Mouse (Mus musculus) midbrain, postnatal 0 days (tissue): ENCODE measurements around the gene A4gnt. TPM values are rescaled to one million over a fixed set of nuclear protein-coding genes. Genes with fewer than 3 reads are reported as not detected.

ENCODE experiments used
- ATAC-seq: fragments of 200-750 bp; cut with Nextera tagmentation; 2 replicates; pipeline ENCODE4 v1.8.0; 2017; ENCODE audit warnings: moderate number of reproducible peaks, mild to moderate bottlenecking, moderate TSS enrichment, moderate library complexity; ENCODE audit not compliant: low FRiP score
- DNase-seq: peaks from one replicate; pipeline ENCODE4 v3.0.0-alpha.2; 2015; ENCODE audit warnings: low spot score
- H3K27ac ChIP-seq: fragments of 300-500 bp; sonication (generic); 2 replicates; pipeline ENCODE4 v1.5.1; 2014; ENCODE audit warnings: low read depth, mild to moderate bottlenecking, low read length, mixed read lengths
- H3K27me3 ChIP-seq: fragments of 300-500 bp; sonication (generic); 2 replicates; pipeline ENCODE4 v1.6.1; 2014; ENCODE audit warnings: low read length, control low read depth, mixed read lengths; ENCODE audit not compliant: insufficient read depth
- H3K36me3 ChIP-seq: fragments of 300-500 bp; sonication (generic); 2 replicates; pipeline ENCODE4 v1.6.1; 2014; ENCODE audit warnings: low read length, control low read depth, mixed read lengths; ENCODE audit not compliant: insufficient read depth
- H3K4me1 ChIP-seq: fragments of 300-500 bp; sonication (generic); 2 replicates; pipeline ENCODE4 v1.6.1; 2014; ENCODE audit warnings: mild to moderate bottlenecking, control low read depth, antibody characterized with exemption, low read length, mixed read lengths; ENCODE audit not compliant: insufficient read depth
- H3K4me2 ChIP-seq: fragments of 300-500 bp; sonication (generic); 2 replicates; pipeline ENCODE4 v1.6.1; 2014; ENCODE audit warnings: low read depth, mild to moderate bottlenecking, low read length, mixed read lengths; ENCODE audit not compliant: poor library complexity, severe bottlenecking
- H3K4me3 ChIP-seq: fragments of 300-500 bp; sonication (generic); 2 replicates; pipeline ENCODE4 v1.5.1; 2014; ENCODE audit warnings: low read depth, mild to moderate bottlenecking, low read length, moderate library complexity
- H3K9ac ChIP-seq: fragments of 300-500 bp; sonication (generic); replicated peaks from 2 replicates; pipeline ENCODE4 v1.6.1; 2014; ENCODE audit warnings: mild to moderate bottlenecking, low read length, moderate library complexity, mixed read lengths; ENCODE audit not compliant: poor library complexity, severe bottlenecking
- H3K9me3 ChIP-seq: fragments of 300-500 bp; sonication (generic); 2 replicates; pipeline ENCODE4 v1.6.1; 2016; ENCODE audit warnings: low read length, control low read depth
- CTCF ChIP-seq: IDR thresholded peaks from 2 replicates; pipeline ENCODE4 v1.5.1; 2016; ENCODE audit warnings: antibody characterized with exemption, mild to moderate bottlenecking
- WGBS: fragments of 180-500 bp; shearing (Covaris S2); extraction: QIAGEN DNeasy Blood & Tissue Kit; methylation state at CpG from one replicate; pipeline ENCODE4 v1.1.7; 2014; 5-methylcytosine and 5-hydroxymethylcytosine counted together
- polyA plus RNA-seq: library from polyadenylated mRNA; unstranded; fragments of >200 nt; fragmentation: Nextera tagmentation; extraction: Ambion mirVana; gene quantifications from 2 replicates; pipeline ENCODE4 v1.2.1, GENCODE M21; 2015
- total RNA-seq: library from RNA; depleted of rRNA; stranded (reverse); fragments of >200 nt; gene quantifications from 2 replicates; pipeline ENCODE4 v1.2.3, GENCODE M21; 2014; rRNA removed

The A4gnt gene
- total RNA-seq (not detected in 2 replicates), polyA plus RNA-seq (not detected in 2 replicates)

DNA sequence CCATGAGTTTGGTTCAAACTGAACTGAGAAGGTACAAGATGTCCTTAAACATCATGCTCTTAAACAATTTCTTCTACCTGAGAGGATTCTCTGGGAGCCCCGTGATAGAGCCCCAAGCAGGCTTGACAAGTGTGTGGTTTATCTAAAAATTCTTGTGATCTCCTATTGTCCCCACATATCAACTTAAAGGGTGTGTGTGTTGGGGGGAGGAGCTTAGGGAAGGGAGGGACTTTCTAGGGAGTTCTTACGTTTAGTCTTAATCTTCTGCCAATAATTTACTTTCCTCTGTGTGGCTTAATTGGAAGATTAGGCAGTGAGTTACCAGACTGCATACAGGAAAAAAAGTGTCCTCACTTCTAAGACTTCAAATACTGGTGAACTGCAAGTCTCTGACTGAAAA is at the start of gene A4gnt:
A4gnt (plus strand) TSS at position 301 of the 400 bp plus-strand sequence.
- no peaks in the 10 kb centered on the region for H3K27me3 ChIP-seq
- no peak for DNase-seq
- H3K27ac ChIP-seq, result no peak within 1 kb of the TSS
- no peaks in the 10 kb centered on the region for H3K4me1 ChIP-seq
- no peak within 1 kb of the TSS for H3K4me2 ChIP-seq
- no peaks in the 10 kb centered on the region for H3K9me3 ChIP-seq
- no peak for ATAC-seq
- no peaks in the 10 kb centered on the region for H3K36me3 ChIP-seq
- H3K9ac ChIP-seq, result no peak within 1 kb of the TSS
- H3K4me3 ChIP-seq, result no peak within 1 kb of the TSS
- WGBS, result 63% methylated on average over 2 of the region's 2 CpGs
- TF ChIP-seq CTCF, result no peak

DNA sequence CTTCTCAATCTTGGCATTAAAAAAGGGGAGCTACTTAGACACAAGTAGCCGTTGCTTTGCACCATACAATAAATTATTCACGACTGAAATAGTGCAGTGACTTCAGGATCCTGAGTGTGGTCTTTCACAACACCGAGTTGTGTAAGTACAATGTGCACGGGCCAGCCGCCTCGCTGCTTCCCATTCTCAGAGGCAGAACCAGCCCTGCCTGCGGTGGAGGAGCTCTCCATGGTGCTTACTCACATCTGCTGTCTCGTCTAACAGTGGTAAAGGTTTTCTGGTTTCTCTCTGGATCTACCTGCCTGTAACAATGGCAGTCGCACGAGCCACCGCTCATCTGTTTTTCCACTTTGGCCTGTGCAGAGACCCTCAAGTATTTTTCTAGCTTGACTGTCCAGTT is 48.6 kb upstream of the A4gnt start:
- ATAC-seq (no peak), DNase-seq (peak; percentile 9)
- no peaks in the 10 kb centered on the region for H3K9me3 ChIP-seq
- no peaks in the 10 kb centered on the region for H3K27me3 ChIP-seq
- TF ChIP-seq CTCF, result no peak
- no peak overlapping the region for H3K27ac ChIP-seq
- no peak overlapping the region for H3K4me3 ChIP-seq
- WGBS, result 36% methylated on average over 11 of the region's 11 CpGs
- H3K9ac ChIP-seq, result no peak overlapping the region
- no peaks in the 10 kb centered on the region for H3K36me3 ChIP-seq
- H3K4me2 ChIP-seq, result no peak overlapping the region
- H3K4me1 ChIP-seq, result peaks cover 7% of the 10 kb centered on the region; the same call in 1 of the 2 replicates

DNA sequence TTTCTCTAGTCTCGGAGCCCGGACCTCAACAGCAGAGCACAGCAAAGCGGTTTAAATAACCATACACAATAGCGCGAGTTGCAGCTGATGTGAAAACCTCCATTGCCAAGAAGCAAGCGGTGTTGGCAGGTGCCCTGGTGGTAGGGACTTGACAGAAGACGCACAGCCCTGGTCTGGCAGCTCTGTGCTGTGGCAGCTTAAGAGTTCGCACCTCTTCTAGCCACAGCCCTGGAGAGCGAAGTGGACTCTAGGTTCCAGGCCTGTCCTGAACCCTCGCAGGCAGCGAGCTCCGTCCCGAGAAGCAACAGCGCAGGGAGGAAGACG is 44.3 kb upstream of the A4gnt start:
- no peaks in the 10 kb centered on the region for H3K36me3 ChIP-seq
- WGBS, result 1% methylated on average over 15 of the region's 15 CpGs

DNA sequence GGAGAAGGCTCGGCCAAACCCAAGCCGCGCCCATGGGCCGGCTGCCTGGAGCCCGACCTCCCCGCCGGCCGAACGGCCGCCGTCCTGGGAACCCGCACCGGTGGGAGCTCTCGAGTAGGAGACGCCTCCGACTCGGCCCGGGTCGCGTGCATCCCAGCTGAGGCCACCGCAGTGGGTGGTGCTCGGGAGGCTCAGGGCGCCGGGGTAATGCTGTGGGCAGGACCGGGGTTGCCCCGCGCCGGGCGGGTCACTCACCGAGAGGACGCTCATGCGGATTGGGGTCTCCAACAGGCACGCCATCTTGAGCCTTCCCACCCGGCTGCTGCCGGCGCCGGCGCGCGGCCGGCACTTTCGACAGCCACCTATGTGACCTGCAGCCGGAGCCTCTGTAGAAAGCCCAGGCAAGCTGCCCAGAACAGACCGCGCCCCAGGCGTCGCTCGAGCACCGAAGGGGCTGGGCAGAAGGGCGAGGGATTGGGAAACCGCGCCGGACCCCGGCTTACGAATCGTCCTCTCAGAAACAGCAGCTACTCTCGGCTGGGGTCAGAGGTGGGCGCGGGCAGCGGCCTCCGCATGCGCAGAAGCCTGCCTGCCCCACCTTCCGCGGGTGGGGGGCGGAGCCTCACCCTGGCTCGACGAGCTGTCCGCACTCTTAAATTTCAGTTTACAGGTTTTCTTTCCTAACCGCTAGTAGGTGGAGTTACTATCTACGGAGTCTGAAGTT is 43.8 kb upstream of the A4gnt start, which contains the start of gene Armc8:
Armc8 (minus strand) TSS at position 553 of the 724 bp plus-strand sequence.
- 0 out of 2 replicates have a peak, but pooled peaks have one; percentile 5 for TF ChIP-seq CTCF
- peak; percentile 91 for DNase-seq
- peak within 1 kb of the TSS; percentile 93 for H3K9ac ChIP-seq
- H3K27me3 ChIP-seq, result no peaks in the 10 kb centered on the region
- H3K4me2 ChIP-seq, result peak within 1 kb of the TSS; percentile 88
- H3K4me3 ChIP-seq, result peak within 1 kb of the TSS; percentile 97
- under 1% methylated on average over 67 of the region's 70 CpGs for WGBS
- peaks cover 7% of the 10 kb centered on the region; the same call in 1 of the 2 replicates for H3K4me1 ChIP-seq
- H3K9me3 ChIP-seq, result no peaks in the 10 kb centered on the region
- H3K36me3 ChIP-seq, result no peaks in the 10 kb centered on the region
- peak within 1 kb of the TSS; percentile 98 for H3K27ac ChIP-seq
- ATAC-seq, result peak; percentile 94

More for the DNA sequence above, 44.3 kb upstream of the A4gnt start:
- Histone ChIP-seq H3K27me3 (no peaks in the 10 kb centered on the region), H3K4me3 (peak overlapping the region; percentile 97), H3K4me2 (peak overlapping the region; percentile 88), H3K9me3 (no peaks in the 10 kb centered on the region), H3K27ac (peak overlapping the region; percentile 98), H3K4me1 (peaks cover 7% of the 10 kb centered on the region; the same call in 1 of the 2 replicates), H3K9ac (peak overlapping the region; percentile 93)
- ATAC-seq (peak; percentile 62; the same call in 1 of the 2 replicates), DNase-seq (peak; percentile 64)
- peak; percentile 25 for TF ChIP-seq CTCF

DNA sequence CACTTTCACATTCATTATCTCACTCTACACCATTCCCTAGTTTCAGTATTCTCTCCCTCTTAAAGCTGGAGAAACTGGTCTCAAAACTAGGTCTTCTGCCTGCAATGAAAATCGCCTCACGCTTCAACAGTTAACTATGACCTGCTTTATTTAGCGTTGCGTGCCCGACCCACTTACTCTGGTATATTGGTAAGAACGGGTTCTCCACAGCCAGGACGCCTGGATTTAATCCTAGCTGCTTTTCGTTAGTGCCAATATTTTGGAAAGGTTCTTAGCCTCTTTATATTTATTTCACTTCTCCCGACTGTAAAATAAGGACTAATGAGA is 43.3 kb upstream of the A4gnt start:
- WGBS, result under 1% methylated on average over 9 of the region's 9 CpGs
- no peaks in the 10 kb centered on the region for H3K27me3 ChIP-seq
- peak; percentile 42; the same call in 1 of the 2 replicates for ATAC-seq
- H3K9ac ChIP-seq, result peak overlapping the region; percentile 93
- H3K27ac ChIP-seq, result peak overlapping the region; percentile 98
- H3K4me3 ChIP-seq, result peak overlapping the region; percentile 97
- no peaks in the 10 kb centered on the region for H3K36me3 ChIP-seq
- H3K9me3 ChIP-seq, result no peaks in the 10 kb centered on the region
- H3K4me1 ChIP-seq, result peaks cover 7% of the 10 kb centered on the region; the same call in 1 of the 2 replicates
- H3K4me2 ChIP-seq, result peak overlapping the region; percentile 88
- TF ChIP-seq CTCF, result no peak
- DNase-seq, result no peak
